Mouse (Mus musculus) activated CD4-positive, CD25-positive, alpha-beta regulatory T cell, adult 4 months (primary cell): ENCODE results near the gene Izumo1. TPM values are rescaled to one million over a fixed set of nuclear protein-coding genes. Genes with fewer than 3 reads are reported as not detected.
A peak's percentile ranks its signal among the peaks of the same experiment; 100 is the strongest.

Experiments
- ATAC-seq: one replicate; pipeline ENCODE4 v1.8.0; 2017
- polyA plus RNA-seq, 2 experiments: library from polyadenylated mRNA; unstranded; fragments of 100-300 nt; shearing (Covaris generic); gene quantifications; one replicate each; pipeline ENCODE4 v1.2.1; 2017

Izumo1 gene
- polyA plus RNA-seq = not detected

- no peak for ATAC-seq
Measured at GRCm38 (mm10) chr7:45621443-45621842, at the start of gene Izumo1. Izumo1 (plus strand) TSS chr7:45621811.

- ATAC-seq = no peak
Measured at GRCm38 (mm10) chr7:45571966-45572365, 49.6 kb upstream of the Izumo1 start.

- no peak for ATAC-seq
Measured at GRCm38 (mm10) chr7:45573954-45574353, 47.7 kb upstream of the Izumo1 start.

- ATAC-seq = no peak
Measured at GRCm38 (mm10) chr7:45574472-45575379, 46.9 kb upstream of the Izumo1 start.

GRCm38 (mm10) chr7:45585923-45586322, 35.7 kb upstream of the Izumo1 start:
- no peak for ATAC-seq

- no peak for ATAC-seq
Measured at GRCm38 (mm10) chr7:45587631-45588592, 33.7 kb upstream of the Izumo1 start.

- peak; percentile 45 for ATAC-seq
Measured at GRCm38 (mm10) chr7:45589173-45589572, 32.4 kb upstream of the Izumo1 start.

GRCm38 (mm10) chr7:45589898-45590297, 31.7 kb upstream of the Izumo1 start:
- ATAC-seq = no peak

GRCm38 (mm10) chr7:45590874-45591273, 30.7 kb upstream of the Izumo1 start:
- ATAC-seq = no peak

GRCm38 (mm10) chr7:45591880-45592279, 29.7 kb upstream of the Izumo1 start:
- ATAC-seq = peak; percentile 67

GRCm38 (mm10) chr7:45593118-45593815, 28.3 kb upstream of the Izumo1 start:
- peak; percentile 25 for ATAC-seq

GRCm38 (mm10) chr7:45595176-45595575, 26.4 kb upstream of the Izumo1 start:
- no peak for ATAC-seq

- no peak for ATAC-seq
Measured at GRCm38 (mm10) chr7:45596107-45596506, 25.5 kb upstream of the Izumo1 start.

GRCm38 (mm10) chr7:45597013-45597412, 24.6 kb upstream of the Izumo1 start:
- ATAC-seq = no peak

- no peak for ATAC-seq
Measured at GRCm38 (mm10) chr7:45597527-45597926, 24.1 kb upstream of the Izumo1 start.

- ATAC-seq = no peak
Measured at GRCm38 (mm10) chr7:45598960-45599879, 22.4 kb upstream of the Izumo1 start.

- ATAC-seq = no peak
Measured at GRCm38 (mm10) chr7:45605704-45606289, 15.8 kb upstream of the Izumo1 start.

- ATAC-seq = no peak
Measured at GRCm38 (mm10) chr7:45609511-45609910, 12.1 kb upstream of the Izumo1 start.

GRCm38 (mm10) chr7:45616277-45616676, 5.3 kb upstream of the Izumo1 start:
- ATAC-seq = no peak

- ATAC-seq = no peak
Measured at GRCm38 (mm10) chr7:45617042-45617695, 4.4 kb upstream of the Izumo1 start, which contains the start of gene Fut1. Fut1 (plus strand) TSS chr7:45617289.
